Mouse (Mus musculus): ENCODE data around the gene Pclaf.
A peak's percentile ranks its signal among the peaks of the same experiment; 100 is the strongest.

Pclaf gene

GRCm38 (mm10) chr9:65890143-65890628 lies at the start of gene Pclaf:
TSS of gene Pclaf (plus strand) at chr9:65890237.
- DNase-seq (ENCODE audit: low spot score) = peak; percentile 61

GRCm38 (mm10) chr9:65844421-65845165 lies 45.4 kb upstream of the Pclaf start:
- no peak for DNase-seq (ENCODE audit: low spot score)

DNA sequence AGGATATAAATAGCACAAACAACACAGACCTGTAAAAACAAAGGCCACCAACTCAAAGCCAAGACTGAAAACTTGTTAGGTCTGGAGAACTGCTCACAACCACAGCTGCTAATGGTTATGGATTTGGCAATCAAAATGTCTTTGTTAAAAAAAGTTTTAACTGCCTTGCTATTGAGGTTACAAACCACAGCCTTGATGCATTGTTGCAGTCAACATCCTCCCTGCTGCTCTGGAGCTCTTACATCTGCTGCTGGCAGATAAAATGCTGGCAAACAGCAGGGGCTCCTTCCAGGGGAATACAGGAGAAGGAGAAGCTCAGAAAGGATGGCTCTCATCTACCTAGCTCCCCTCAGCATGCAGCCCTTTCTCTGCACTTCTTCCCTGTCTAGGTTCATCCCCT lies 41.9 kb upstream of the Pclaf start:
- DNase-seq (ENCODE audit: low spot score) = no peak

GRCm38 (mm10) chr9:65850203-65850602 lies 39.8 kb upstream of the Pclaf start:
- no peak for DNase-seq (ENCODE audit: low spot score)

DNA sequence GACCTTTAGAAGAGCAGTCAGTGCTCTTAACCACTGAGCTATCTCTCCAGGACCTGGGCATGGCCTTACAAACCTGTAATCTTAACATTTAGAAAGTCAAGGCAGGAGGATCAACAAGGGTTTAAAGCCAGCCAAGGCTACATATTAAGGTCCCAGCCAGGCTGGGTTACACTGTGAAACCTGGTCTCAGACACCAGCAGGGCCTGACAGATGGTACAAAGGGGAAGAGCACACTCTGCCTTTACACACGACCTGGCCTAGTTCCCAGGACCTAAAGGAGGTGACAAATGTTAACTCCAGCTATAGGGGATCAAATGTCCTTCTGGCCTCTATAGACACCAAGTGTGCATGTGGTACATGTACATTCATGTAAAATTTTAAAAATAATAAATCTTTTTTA lies 30.4 kb upstream of the Pclaf start:
- DNase-seq (ENCODE audit: low spot score) = no peak

DNA sequence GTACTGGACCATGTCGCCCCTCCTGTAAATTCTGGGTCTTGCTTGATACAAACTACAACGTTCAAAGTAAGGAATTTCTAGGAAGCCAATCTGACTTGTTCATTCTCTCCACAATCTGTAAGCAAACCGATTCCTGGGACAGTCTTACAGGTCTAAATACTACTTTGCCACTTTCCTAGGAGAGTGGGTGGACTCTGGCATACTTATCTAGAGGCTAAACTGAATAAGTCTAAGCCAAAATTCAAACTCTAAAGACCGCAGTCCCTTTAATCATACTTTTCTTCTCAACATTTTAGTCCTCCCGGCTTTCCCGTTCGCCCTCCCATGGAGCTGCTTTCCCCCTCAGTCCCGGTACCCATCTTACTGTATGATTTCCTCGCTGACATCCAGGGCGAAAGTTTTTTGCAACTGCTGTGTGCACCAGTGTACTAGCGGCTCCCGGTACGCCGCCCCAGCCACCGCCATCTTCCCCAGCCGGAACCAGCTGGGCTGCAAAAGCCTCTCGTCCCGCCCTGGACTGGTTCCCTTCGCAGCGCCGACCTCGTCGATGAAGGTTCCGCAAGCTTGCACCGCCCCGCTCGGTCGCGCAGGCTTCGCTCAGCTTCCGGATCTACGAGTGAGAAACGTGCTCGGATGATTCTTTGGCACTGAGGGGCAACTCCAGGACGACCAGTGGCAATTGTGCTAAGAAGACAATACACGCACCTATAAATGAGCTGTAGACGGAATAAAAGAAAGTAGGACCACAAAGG lies 5.3 kb upstream of the Pclaf start:
- DNase-seq (ENCODE audit: low spot score) = peak; percentile 91

GRCm38 (mm10) chr9:65891126-65891525 lies 1.1 kb downstream of the Pclaf start:
- DNase-seq (ENCODE audit: low spot score) = no peak

- no peak for DNase-seq (ENCODE audit: low spot score)
Measured at GRCm38 (mm10) chr9:65896977-65897376, 6.9 kb downstream of the Pclaf start.

- DNase-seq (ENCODE audit: low spot score) = no peak
Measured at GRCm38 (mm10) chr9:65902879-65903278, 12.8 kb downstream of the Pclaf start.

DNA sequence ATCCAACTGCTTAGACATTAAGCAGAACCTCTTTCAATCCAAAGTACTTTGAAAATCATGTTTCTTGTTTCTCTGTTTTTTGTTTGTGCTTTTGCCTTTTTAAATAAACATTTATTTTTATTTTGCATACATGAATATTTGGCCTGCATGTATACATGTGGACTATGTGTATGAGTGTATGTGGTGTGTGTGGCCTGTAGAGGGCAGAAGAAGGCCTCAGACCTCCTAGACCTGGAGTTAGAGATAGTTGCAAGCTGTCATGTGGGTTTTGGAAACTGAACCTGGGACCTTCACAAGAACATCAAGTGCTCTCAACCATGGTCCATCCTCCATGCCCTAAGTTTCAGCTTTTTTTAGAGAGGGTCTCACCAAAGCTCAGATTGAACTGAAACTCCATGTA lies 13.4 kb downstream of the Pclaf start:
- peak; percentile 12 for DNase-seq (ENCODE audit: low spot score)

- peak; percentile 92 for DNase-seq (ENCODE audit: low spot score)
Measured at GRCm38 (mm10) chr9:65908394-65909300, 18.6 kb downstream of the Pclaf start, which contains the start of the genes Trip4 and Csnk1g1. TSS of gene Trip4 (minus strand) at chr9:65908794. TSS of gene Csnk1g1 (plus strand) at chr9:65908924.

DNA sequence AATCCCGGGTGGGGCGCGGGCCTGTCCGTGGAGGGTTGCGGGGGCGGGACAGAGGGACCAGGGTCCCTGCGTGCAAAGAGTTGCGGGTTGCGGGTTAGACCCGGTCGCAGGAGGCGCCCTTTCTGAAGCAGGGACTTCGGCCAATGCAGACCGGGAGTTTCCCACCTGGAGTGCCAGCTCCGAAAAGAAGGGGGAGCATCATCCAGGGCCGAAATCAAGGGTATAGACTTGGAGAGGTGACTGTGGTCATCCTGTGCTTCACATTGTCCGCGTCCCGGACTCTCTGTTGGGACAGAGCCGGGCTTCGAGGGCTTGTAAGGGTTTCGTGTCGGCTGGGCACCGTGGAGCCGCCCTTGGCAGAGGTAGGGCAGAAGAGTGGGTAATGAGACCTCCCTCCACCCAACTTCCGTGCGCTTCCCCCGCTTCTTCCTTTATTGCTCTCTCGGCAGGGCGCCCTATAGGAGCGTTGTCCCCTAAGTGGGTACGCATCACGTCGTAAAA lies 19.3 kb downstream of the Pclaf start:
- peak; percentile 54 for DNase-seq (ENCODE audit: low spot score)

DNA sequence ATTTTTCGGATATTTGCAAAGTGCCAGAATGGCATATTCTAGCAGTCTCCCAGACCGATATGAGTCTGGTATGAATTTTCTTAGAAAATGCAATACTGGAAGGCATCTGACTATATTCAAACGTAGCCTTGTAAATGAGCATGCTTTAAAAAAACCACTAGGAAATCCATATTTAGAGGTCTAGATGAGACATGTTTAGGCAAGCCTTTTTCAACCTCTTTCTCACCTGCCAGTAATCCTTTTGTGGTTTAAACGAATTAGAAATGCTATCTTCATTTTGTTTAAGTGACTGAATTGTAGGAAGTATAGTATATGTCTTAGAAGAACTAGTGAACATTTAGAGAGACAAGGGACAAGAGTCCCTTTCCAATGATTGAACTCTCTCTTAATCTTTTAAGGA lies 19.8 kb downstream of the Pclaf start:
- DNase-seq (ENCODE audit: low spot score) = no peak

- DNase-seq (ENCODE audit: low spot score) = no peak
Measured at GRCm38 (mm10) chr9:65913976-65914375, 23.9 kb downstream of the Pclaf start.

DNA sequence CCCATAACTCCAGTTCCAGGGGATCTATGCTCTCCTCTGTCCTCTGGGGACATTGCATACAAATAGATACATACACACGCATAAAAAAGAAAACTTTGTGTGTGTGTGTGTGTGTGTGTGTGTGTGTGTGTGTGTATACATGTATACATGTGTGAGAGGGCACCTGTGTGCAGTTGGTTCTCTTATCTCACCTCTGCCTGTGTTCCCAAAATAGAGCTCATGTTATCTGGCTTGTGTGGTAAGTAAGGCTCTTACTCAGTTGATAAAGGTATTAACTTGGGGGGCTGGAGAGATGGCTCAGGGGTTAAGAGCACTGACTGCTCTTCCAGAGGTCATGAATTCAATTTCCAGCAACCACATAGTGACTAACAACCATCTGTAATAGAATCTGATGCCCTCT lies 27.0 kb downstream of the Pclaf start:
- DNase-seq (ENCODE audit: low spot score) = no peak

GRCm38 (mm10) chr9:65928456-65928855 lies 38.4 kb downstream of the Pclaf start:
- no peak for DNase-seq (ENCODE audit: low spot score)

DNA sequence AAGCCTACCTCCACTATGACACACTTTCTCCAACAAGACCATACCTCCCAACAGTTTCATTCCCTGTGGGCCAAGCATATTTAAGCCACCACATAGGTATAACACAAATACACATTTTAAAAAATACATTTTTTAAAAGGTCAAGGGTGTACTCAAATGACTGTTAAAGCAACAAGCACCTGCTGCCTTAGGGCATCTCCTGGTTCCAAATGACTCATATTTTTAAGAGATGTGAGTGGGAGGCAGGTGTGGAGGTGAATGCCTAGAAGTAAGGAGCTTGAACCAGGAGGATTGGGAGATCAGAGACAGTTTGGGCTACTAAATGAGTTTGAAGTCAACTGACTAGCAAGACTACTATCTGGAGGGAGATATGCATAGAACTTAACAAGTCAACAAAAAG lies 39.8 kb downstream of the Pclaf start:
- no peak for DNase-seq (ENCODE audit: low spot score)

DNA sequence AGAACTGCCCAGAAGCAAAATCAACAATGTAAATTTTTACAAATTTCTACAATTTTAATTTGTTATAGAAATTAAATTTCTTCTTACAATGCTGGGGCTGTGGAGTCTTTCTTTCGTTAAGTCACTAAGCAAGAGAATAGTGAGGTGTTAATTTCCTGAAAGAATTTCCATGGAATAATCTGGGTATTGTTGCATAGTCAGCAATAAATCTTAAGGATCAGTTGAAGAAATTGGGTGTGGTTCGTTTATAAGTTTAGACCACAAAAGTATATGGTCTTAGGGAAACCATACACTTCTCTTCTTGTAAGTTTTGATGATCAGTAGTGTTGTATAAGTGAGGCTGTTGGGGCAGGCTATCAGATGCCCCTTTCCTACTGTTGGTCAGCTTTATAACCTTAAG lies 47.5 kb downstream of the Pclaf start:
- no peak for DNase-seq (ENCODE audit: low spot score)

GRCm38 (mm10) chr9:65951082-65951587 lies 61.1 kb downstream of the Pclaf start:
- no peak for DNase-seq (ENCODE audit: low spot score)
